Mouse (Mus musculus) left cerebral cortex, postnatal 25 days (tissue): Measurements from ENCODE around the gene Gpsm3. TPM values are rescaled to one million over a fixed set of nuclear protein-coding genes. Genes with fewer than 3 reads are reported as not detected.
"Not testable (repeated sequence)": the region's sequence is repeated elsewhere in the genome, so short reads cannot be mapped to it uniquely, and the experiment has no call there.

Experiments used
- DNase-seq, 2 experiments: peaks; one replicate each; pipeline ENCODE4 v3.0.0; 2022; ENCODE audit warnings: low spot score in 2 of 2, mixed read lengths in 1 of 2
- intact Hi-C: fragments of 180-260 bp; cut with DNase I; formaldehyde crosslinking; loops from one replicate; pipeline ENCODE4 v1.15.1; 2025
- total RNA-seq, 2 experiments: library from RNA; stranded (reverse); gene quantifications; 2 replicates each; pipeline ENCODE4 v1.2.3; 2021

Gpsm3 gene
- total RNA-seq, result 1 to 10 TPM; 1.9 to 2.9 TPM

DNA sequence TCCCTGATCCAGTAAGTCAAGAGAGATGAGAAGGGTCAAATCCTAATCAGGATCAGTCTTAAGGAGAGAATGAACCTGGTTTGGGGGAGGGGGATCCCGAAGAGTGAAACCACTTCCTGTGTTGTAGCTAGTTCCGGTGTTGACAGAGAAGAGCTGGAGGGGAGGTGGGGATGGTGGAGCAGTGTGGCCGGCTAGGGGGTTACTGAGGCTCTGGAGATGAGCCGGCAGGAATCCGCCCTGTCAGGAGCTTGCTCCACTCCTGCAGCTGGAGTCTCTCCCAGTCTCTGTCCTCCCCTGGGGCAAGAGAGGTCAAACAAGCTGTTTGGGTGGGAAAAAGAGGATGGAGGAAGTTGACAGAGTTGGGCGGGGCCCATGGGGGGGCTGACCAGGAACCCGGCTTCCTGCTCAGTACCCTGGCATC lies at the start of gene Gpsm3:
TSS of gene Gpsm3 (plus strand) at position 126 of the 421 bp plus-strand sequence.
- no peak for DNase-seq
- intact Hi-C loops, result loop anchor here (5.0 kb wide), 1 partner anchor 38 kb away; the partner anchor contains the start of genes Ppt2 and Prrt1

DNA sequence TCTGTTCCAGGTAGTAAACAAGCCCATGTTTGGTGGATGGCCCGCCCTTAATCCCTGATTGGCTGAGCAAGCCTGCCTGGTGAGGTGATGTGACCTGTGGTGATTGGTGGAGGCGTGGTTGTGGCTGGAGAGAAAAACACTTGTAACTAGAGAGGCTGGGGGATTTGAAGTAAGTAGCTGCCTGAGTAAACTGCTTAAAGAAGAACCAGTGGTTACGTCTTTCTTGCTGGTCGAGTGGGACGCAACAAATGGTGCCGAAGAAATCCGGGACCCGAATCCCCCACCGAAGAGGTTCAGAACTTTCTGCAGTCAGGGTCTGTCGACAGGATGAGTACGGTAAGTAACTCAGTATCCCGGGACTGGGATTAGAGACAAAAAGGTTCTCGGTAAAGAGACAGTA lies 46.0 kb upstream of the Gpsm3 start:
- intact Hi-C loops, DNase-seq: not testable (repeated sequence)

DNA sequence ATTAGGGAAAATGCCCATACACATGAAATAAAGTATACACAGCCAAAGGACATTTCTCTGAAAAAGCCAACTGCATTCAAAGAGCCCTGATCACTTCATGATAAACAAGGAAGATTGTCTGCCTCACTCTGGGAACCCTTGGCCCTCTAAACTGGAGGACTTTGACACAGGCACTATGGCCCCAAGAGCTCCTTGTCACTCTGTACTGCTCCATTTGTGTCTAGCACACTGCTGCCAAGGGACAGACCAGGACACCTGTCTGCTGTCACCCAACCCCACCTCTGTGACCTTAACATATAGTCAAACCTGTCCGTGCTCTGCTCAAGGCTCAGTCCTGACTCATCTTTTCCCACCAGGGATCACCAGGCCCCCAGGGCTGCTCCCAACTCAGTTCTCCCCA lies 42.8 kb upstream of the Gpsm3 start:
- intact Hi-C loops, result no loop called here
- DNase-seq, result no peak

DNA sequence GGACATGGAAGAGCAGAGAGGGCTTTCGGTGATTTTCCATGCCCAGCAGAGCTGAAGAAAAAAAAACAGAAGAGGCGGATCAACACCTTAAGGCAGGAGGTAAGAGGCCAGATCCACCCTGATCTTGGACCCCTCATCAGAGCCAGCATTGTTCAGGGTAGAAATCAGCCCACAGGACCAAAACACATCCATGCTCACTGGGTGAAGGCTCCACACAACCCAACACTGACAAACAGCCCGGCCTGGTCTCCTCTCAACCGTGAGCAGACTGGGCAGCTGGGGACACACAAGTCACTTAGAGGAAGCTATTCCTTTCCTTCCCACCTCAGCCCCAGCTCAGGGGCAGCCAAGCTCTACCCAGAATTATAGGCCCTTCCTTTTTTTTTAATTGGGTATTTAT lies 42.0 kb upstream of the Gpsm3 start:
- DNase-seq, result no peak
- intact Hi-C loops, result no loop called here

DNA sequence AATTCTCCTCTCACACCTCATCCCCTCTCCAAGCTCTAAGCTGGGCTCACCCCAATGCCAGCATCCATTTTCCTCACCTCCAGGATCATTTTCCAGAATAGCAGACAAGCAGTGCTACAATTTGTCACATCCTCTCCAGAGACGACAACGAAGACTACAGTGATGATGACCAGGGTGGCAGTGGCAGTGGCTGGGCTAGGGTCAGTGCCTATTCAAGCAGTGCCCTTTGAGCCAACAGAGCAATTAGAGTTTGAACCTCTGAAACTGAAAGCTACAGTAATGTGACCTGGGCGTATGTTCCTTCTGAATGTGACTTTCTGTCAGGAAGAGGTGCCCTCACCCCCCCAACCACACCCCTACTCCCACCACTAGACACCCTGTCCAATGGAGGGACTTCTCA lies 40.5 kb upstream of the Gpsm3 start:
- DNase-seq, result no peak
- intact Hi-C loops, result no loop called here

DNA sequence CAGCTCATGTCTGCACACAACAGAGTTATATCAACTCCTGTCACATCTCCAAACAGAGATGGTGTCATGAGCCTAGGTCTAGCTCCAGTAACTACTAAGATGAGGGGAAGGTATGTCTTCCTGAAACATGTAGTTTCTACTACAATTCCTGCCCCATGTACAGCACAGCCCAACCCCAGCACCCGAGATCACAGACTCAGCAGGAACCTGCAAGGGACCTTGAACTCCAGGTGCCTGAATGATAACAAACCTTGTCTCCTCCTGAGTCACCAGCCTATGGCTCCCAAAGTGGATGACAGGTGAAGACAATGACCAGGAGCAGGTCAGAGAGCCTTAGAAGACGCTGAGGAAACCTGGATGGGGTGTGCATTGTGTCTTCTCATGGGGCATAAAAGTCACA lies 39.8 kb upstream of the Gpsm3 start:
- DNase-seq, result no peak
- intact Hi-C loops, result no loop called here

DNA sequence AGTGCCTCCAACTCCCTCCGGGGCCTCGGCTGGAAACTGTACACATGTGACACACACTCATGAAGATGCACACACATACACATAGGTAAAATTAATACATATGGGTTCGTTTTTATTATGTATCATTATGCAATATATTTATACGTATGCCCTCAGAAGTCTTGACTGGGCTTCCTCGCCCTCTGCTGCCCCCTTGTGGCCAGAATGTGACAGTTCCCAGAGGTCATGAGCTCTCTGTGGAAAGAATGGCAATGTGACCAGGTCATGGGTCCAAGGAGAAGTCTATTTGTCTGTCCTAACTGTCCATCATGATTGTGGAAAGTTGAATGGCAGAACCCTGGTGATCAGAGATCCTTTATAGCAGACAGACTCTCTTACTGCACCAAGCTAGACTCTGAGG lies 34.1 kb upstream of the Gpsm3 start:
- intact Hi-C loops, result no loop called here
- peak; percentile 58 to 67 for DNase-seq

DNA sequence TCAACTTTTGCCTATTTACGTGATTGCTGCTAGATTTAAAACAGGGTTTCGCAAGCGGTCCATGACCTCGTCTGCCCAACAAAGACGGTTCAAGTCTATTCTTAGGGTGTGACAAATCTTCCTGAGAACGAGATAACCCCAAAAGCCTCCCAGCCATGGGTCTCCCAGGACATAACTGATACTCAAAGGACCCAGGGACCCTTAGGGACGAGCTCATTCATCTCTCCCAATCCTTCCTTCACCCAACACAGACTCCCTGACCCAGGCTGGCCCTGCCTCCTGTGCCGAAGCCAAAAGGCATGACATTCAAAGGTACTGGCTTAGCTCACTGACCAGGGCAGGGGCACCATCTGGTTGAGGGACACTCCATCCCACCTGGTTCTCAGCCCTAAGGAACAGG lies 33.2 kb upstream of the Gpsm3 start:
- DNase-seq, result no peak
- intact Hi-C loops, result loop anchor here (2.0 kb wide), 1 partner anchor 116 kb away; no protein-coding TSS in a partner anchor

DNA sequence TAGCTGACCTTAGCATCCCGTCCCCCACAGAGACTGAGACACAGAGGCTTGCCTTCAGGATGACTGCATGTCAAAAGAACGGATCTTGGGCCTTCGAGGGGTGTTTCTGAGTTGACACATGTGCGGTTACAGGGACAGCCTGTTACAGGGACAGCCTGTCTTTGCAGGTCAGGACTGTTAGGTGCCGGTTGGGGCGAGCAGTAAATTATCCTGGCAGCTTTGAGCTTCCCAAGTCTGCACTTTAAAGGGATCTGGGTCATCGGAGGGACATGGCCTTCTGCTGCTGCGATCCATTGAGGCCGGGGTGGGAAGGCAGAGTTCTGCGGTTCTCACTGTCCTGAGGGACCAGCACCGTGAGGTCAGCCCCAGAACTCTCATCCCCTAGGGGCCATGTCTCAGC lies 32.2 kb upstream of the Gpsm3 start:
- DNase-seq, result no peak
- intact Hi-C loops, result loop anchor here (2.0 kb wide), 1 partner anchor 117 kb away; no protein-coding TSS in a partner anchor

DNA sequence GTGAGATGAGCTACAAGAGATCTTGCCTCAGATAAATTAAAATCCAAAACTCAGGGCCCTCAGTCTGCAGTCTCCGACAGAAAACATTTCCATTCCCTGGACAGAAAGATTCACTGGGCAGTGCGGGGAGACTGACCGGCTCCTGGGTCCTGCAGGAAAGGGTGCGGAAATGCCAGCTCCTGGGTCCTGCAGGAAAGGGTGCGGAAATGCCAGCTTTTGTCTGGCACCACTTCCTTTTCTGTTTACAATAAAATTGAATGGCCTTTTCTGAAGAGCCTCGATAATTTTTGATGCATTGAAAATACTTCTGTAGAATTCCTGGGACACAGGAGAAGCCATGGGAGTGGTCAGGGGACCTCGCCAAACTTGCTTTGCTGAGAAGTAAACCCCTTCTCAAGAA lies 30.5 kb upstream of the Gpsm3 start:
- DNase-seq, result no peak
- intact Hi-C loops, result no loop called here

DNA sequence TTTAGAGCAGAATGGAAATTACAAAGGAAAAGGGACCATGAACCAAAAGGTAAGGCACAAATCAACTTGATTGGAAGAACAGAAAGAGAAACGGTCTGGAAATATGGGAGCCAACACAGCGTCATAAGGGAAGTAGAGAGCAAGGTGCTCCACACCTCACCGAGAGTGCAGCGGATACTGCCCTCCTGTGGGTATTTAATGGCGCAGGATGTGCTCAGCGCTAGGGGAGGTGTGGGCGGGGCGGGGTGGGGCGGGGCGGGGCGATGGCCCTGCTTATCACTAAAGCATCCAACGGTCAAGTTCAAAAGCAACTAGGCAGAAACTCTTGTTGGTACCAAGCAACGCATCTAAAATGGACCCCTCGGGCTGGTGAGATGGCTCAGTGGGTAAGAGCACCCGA lies 29.7 kb upstream of the Gpsm3 start:
- DNase-seq, result no peak
- intact Hi-C loops, result no loop called here

DNA sequence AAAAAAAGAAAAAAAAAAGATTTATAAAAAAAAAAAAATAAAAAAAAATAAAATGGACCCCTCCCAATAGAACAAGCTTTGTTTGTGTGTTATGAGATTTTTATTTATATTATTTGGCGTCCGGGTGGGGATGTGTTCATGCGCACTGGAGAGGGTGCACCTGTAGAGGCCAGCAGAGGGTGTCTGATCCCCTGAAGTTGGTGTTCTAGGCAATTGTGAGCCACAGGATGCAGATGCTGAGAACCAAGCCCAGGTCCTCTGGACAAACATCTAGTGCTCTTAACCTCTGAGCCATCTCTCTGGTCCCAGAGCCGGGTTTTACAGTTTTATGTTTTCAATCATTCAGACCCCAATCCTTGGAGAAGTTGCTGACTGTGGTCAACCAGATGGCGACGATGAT lies 29.2 kb upstream of the Gpsm3 start:
- DNase-seq, result no peak
- intact Hi-C loops, result no loop called here

DNA sequence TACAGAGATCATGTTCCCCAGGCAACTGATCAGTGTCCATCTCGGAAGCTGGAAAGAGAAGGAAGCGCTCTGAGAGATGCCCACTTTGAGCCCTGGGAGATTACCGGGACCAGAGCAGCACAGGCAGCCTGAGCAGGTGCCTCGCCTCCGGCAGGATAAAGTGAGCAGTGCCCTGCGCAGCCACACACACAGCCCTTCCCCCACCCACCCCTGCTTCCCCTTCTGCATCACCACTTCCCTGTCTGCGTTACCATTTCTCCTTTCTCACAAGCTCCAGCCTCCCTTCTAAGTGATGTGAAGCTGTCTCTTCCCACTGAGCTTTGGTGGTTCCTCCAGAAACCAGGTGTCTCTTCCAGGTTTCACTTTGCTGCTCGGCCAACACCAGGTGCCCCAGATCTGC lies 28.4 kb upstream of the Gpsm3 start:
- DNase-seq, result no peak

DNA sequence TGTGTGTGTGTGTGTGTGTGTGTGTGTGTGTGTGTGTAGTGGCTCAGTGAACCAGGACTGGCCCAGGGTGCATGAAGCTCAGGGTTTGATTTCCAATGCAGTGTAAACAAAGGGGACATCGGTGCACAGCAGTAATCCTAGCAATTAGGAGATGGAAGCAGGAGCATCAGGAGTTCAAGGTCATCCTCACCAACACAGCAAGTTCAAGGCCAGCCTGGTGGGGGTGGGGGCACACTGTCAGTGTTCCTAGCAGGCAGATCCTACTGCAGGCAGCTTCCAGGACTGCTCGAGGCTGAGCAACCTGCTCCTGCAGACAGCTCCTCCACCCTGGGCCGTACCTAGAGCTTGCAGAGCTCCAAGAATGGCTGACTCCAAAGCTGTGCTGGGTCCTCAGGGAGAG lies 27.0 kb upstream of the Gpsm3 start:
- no peak for DNase-seq
- intact Hi-C loops, result no loop called here

More for the DNA sequence above, 28.4 kb upstream of the Gpsm3 start:
- intact Hi-C loops, result no loop called here

DNA sequence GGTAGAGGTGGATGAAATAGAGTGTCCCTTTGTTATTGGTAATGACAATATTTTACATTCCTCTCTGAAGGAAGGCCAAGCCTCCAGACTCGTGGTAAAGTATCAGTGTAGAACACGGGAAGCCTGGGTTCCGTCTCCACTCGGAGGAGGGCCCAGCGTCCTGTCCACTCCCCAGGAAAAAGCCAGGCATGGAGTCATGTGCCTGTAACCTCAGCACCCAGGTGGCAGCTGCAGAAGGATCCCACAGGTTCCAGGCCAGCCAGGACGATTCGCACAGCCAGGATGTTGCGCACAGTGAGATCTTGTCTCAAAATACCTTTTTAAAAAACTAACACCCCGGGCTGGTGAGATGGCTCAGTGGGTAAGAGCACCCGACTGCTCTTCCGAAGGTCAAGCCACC lies 26.3 kb upstream of the Gpsm3 start:
- DNase-seq, result no peak
- intact Hi-C loops, result no loop called here

DNA sequence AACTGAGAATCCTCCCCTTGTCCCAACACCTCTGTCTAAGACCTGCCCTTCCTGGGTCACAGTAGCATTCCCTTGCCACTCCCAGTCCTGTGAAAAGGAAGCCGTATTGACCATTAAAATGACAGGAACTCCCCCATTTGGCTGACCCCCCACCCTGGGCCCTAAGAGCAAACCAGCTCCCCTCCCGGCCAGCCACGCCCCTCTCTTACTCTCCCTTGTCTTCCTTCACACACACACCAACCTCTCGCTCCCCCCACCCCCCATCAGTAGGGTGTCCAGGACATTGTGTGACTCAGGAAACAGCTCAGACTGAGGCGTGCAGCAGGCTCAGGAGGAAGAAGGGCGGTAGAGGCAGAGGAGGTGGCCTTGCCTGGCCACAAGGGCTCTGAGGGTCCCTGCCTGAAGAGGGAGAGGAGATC lies 25.6 kb upstream of the Gpsm3 start, which contains the start of gene Notch4:
TSS of gene Notch4 (plus strand) at position 266 of the 419 bp plus-strand sequence.
- no peak for DNase-seq
- intact Hi-C loops, result no loop called here

DNA sequence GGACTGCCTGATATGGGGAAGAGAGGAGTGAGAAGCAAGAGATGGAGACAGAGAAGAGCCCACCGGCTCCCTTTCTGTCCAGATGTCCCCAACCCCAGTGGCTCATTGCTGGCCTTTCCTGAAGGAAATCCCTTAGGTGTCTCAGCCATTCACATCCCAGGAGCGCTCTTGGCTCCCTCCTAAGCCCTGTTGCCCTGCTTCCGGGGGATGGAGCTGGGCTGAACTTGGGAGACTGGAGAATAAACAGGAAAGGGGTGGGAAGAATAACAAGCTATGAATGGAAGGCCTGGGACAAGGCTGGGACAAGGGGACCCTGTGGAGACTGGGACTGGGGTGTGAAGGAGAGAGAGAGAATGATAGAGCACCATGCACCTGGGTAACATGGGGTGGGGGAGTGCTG lies 24.8 kb upstream of the Gpsm3 start:
- intact Hi-C loops, result no loop called here
- DNase-seq, result no peak

DNA sequence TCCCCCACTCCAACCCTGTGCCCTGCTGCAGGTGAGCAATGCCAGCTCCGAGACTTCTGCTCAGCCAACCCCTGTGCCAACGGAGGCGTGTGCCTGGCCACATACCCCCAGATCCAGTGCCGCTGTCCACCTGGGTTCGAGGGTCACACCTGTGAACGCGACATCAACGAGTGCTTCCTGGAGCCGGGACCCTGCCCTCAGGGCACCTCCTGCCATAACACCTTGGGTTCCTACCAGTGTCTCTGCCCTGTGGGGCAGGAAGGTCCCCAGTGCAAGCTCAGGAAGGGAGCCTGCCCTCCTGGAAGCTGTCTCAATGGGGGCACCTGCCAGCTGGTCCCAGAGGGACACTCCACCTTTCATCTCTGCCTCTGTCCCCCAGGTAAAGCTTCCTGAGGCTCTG lies 22.3 kb upstream of the Gpsm3 start:
- intact Hi-C loops, result no loop called here
- DNase-seq, result no peak

DNA sequence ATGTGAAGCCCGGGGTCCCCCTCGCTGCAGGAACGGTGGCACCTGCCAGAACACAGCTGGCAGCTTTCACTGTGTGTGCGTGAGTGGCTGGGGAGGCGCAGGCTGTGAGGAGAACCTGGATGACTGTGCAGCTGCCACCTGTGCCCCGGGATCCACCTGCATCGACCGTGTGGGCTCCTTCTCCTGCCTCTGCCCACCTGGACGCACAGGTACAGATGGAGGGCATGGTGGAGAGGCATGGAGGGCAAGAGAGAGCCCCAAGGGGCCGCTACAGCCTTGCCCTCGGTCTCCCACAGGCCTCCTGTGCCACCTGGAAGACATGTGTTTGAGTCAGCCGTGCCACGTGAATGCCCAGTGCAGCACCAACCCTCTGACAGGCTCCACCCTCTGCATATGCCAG lies 21.2 kb upstream of the Gpsm3 start:
- no peak for DNase-seq
- intact Hi-C loops, result no loop called here

DNA sequence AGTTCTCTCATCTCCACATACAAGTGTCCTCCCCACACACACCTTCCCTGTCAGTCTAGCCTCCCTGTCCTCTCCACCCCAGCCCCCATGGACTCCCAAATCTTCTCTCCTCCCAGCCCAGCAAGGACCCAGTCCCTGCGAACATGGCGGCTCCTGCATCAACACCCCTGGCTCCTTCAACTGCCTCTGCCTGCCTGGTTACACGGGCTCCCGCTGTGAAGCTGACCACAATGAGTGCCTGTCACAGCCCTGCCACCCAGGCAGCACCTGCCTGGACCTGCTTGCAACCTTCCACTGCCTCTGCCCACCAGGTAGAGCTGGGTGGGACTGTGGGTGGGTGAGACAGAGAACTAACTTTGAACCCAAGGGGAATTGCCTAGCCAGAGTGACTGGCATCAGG lies 19.7 kb upstream of the Gpsm3 start:
- intact Hi-C loops, result no loop called here
- no peak for DNase-seq

DNA sequence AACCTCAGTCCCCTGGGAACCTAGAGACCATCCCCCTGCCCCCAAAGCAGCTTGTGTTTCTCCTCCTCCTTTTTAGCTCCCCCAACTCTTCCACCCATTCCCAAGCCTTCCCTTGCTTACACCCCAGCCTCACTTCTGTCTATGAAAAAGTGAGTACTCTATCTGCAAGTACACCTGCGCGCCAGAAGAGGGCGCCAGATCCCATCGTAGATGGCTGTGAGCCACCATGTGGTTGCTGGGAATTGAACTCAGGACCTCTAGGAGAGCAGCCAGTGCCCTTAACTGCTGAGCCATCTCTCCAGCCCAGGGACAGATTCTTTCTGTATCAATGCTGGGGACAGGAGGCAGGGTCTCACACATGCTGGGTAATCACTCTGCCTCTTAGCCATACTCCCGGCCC lies 17.7 kb upstream of the Gpsm3 start:
- DNase-seq, result no peak
- intact Hi-C loops, result no loop called here

DNA sequence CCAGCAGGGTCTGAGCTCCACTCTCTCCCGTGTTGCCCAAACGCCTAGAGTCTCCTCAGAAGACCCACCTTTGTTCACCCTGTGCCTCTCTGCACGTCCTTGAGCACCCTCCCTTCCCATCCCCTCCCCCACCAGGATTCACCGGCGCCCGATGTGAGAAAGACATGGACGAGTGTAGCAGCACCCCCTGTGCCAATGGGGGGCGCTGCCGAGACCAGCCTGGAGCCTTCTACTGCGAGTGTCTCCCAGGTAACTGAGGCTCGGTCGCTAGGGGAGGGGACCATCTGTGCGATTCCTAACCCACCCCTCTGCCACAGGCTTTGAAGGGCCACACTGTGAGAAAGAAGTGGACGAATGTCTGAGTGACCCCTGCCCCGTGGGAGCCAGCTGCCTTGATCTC lies 17.2 kb upstream of the Gpsm3 start:
- DNase-seq, result no peak
- intact Hi-C loops, result no loop called here
